Mouse (Mus musculus) adrenal gland, adult 8-10 months (tissue): ENCODE results near the gene 6330409D20Rik. TPM values are rescaled to one million over a fixed set of nuclear protein-coding genes. Genes with fewer than 3 reads are reported as not detected.

Experiments
- DNase-seq: peaks from one replicate; pipeline ENCODE4 v3.0.0; 2022
- total RNA-seq, 4 experiments: library from RNA; stranded (reverse); gene quantifications; 2 replicates each; pipeline ENCODE4 v1.2.4; 2022

The 6330409D20Rik gene
- total RNA-seq, 4 experiments from 2014 or later = not detected

GRCm38 (mm10) chr2:32756674-32757055 lies 15.8 kb upstream of the 6330409D20Rik start:
- no peak for DNase-seq

DNA sequence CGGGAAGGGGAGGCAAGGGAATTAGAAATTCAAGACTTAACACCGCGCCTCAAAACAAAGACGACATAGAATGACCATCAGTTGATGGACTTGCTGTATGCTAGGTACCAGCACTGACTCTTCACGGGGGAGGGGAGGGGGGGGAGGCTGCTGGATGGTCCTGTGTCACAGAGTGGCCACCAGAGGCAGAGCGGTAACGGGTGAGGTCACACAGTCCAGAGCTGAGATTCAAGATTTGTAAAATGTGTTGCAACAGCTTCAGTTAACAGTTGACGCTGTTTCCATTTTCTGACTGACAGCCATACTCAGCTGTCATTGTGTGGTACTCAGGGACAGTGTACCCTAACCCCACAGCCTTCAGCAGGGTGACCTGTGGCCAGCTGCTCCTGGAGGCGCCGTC lies 11.4 kb upstream of the 6330409D20Rik start:
- no peak for DNase-seq

GRCm38 (mm10) chr2:32751665-32752033 lies 10.8 kb upstream of the 6330409D20Rik start:
- no peak for DNase-seq

- peak; percentile 70 for DNase-seq
Observed at GRCm38 (mm10) chr2:32750887-32751664, 10.3 kb upstream of the 6330409D20Rik start.

DNA sequence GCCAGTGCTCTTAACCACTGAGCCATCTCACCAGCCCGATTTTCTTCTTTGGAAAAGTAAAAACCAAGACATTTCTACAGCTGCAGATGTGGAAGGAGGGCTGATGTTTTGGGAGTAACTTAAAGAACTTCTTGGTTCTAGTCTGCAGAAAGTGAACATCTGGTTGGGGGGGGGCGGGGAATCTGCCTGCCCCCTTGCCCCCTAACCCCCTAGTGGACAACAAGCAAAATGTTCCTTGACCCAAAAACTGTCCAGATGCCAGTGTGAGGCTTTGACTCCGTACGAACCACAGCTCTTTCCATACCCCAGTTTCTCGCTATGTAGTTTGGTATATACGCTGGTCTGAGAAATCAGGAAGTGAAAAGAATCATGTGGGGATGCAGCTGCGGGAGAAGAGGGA lies 9.4 kb upstream of the 6330409D20Rik start:
- DNase-seq = no peak

DNA sequence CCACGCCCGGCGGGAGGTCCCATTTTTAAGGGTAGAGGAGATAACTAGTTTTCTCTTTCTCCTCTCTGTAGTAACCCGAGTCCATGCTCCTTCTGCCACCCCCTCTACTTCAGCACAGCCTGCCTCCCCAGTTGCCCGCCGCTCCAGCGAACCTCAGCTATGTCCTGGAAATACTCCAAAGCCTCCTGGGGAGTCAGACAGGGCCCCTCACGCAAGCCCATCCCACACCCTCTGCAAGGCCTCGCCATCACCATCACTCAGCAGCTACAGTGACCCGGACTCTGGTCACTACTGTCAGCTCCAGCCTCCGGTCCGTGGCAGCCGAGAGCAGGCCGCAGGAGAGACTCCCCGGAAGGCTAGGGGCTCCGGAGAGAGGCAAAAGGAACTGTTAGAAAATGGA lies 8.3 kb upstream of the 6330409D20Rik start:
- no peak for DNase-seq

DNA sequence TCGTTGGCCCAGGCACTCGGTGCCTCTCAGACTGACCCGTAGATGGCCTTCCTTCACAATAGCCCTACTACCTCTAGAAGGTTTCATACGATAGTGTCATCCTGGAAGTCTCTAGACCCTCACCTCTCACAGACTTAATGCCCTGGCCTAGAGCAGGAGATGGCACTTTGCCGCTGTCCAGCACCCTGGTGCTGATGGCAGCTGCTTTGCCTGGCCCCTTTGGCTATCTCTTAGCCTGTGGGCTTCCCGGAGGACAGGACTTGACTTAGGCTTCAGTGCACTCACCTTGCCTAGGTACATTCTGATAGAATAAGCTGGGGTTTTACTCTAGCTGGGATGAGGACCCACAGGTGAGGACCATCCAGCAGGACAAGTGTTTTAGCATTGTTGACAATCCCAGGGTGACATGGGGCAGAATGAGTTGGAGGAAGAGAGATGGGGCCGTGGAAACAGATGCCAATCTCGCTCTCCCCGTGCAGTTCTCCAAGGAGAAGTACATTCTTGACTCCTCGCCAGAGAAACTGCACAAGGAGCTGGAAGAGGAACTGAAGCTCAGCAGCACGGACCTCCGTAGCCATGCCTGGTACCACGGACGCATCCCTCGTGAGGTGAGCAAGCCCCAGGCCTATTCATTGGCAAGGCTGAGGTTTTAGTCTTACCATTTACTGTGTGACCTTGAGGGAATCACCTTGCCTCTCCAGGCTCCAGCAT lies 3.6 kb upstream of the 6330409D20Rik start:
- no peak for DNase-seq

DNA sequence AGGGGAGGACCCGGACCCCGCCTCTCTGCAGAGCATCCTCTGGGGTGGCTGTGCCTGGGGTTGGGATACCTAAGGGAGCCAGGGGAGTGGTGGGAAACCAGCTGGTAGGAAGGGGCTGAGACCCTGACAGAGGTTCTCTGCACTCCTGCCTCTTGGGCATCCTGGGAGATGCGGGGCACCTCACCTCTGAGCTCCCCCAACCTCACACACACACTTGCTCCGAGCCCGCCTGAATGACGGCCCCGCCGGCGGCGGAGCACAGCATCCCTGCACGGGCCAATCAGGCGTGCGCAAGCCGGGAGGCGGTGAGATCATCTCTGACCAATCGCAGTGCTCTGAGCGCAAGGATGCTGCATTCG lies 1.3 kb upstream of the 6330409D20Rik start:
- no peak for DNase-seq

DNA sequence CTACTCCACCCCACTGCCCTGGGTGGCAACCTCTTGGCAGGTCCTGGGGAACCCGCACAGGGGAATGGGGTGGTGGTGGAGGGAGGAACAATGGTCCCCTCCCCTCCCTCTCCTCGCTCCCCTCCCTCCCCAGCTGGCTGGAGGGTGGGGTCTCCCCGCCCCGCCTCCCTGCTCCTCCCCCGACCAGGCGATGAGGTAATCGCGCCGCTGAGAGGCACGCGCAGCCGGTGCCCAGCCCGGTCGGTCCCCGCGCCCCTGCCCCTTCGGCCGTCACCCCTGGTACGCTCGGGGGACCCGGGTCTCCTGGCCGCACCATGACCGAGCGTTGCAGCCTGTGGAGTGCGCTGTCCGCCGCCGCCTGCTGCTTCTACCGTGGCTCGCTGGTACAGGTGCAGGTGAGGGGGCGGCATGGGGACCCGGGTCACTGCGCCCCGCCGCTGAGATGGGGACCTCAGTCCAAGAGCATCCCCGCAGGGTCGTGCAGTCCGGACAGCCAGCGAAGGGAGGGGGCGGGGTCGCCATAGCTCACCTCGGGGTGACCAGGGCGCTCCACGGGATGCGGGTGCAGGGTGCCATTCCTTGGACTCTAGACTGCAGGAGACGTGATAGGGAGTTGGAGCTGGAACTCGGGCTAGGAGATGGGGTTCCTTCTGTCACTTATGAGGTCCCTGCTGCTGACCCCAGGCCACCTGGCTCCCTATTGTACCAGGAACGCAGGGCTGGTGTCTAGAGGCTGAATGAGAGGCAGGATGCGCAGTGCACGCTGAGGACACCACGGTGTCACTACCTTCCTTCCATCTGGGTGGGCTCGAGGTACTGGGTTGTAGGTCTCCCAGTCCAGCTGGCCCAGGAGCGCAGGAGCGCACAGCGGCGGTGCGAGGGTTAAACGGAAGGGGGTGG lies 707 bp upstream of the 6330409D20Rik start:
- DNase-seq = no peak

GRCm38 (mm10) chr2:32739311-32739710 lies 1.5 kb downstream of the 6330409D20Rik start:
- DNase-seq = no peak

GRCm38 (mm10) chr2:32737008-32737407 lies 3.8 kb downstream of the 6330409D20Rik start:
- DNase-seq = no peak

DNA sequence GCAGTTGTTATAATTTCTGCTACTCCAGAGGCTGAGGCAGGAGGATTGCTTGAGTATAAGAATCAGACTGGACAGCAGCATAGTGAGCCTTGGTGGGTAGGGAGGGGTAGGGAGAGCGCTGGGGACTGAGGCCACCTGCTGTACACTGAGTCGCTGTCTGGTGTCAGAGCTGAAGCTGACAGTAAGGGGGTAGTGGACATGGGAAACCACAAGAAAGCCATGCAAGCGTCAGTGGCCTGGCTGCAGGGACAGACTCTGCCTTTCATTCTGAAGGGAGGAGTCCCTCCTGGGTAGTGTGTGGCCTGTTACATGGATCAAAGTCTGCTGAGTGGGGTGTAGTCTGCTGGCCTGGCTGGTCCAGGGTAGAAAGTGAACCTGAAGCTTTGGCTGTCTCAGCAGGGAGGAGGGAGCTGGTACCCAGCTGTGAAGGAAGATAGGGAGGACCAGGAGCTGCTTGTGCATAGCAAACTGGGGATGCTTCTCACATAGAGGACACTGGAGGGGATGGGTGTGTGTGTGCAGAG lies 4.4 kb downstream of the 6330409D20Rik start:
- DNase-seq = no peak

GRCm38 (mm10) chr2:32734933-32735332 lies 5.9 kb downstream of the 6330409D20Rik start:
- no peak for DNase-seq

DNA sequence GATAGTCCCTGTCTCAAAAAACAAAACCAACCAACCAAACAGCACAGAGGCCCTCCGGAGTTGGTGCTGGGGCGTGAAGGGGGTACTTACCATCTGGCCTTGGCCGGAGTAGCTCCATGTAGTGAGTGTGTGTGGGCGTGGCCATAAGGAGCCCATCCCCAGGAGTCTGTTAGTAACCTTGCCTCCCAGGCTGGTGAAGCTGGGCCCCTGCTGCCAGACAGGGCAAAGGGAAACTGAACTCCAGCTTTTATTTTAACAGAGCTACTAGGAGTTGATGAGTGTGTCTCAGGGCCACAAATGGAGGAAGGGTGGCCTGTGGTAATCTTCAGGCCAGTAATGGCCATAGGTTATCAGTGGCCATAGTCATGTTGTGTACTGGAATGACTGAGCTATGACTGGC lies 6.3 kb downstream of the 6330409D20Rik start:
- no peak for DNase-seq

- no peak for DNase-seq
Observed at GRCm38 (mm10) chr2:32732695-32733094, 8.1 kb downstream of the 6330409D20Rik start.

GRCm38 (mm10) chr2:32731911-32732310 lies 8.9 kb downstream of the 6330409D20Rik start:
- no peak for DNase-seq

GRCm38 (mm10) chr2:32730854-32731253 lies 10.0 kb downstream of the 6330409D20Rik start:
- DNase-seq = no peak

- no peak for DNase-seq
Observed at GRCm38 (mm10) chr2:32729547-32729946, 11.3 kb downstream of the 6330409D20Rik start.

DNA sequence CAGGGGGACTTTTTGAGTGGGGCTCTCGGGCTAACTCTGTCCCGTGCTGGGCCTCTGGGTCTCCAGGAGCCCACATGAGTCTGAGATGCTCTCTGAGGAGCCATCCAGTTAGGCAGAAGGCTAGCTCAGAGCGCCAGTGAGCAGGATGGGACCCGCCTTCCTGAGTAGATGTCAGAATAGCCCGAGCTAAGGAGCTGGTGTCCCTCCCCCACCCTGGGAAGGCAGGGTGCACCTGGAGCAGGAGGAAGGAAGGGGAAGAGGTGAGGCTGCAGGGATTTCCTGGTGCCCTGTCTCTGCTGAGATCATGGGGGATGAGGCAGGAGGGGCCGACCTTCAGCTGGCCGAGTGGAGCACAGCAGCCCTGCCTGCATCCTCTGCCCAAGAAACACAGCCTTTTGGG lies 12.4 kb downstream of the 6330409D20Rik start:
- peak; percentile 60 for DNase-seq

DNA sequence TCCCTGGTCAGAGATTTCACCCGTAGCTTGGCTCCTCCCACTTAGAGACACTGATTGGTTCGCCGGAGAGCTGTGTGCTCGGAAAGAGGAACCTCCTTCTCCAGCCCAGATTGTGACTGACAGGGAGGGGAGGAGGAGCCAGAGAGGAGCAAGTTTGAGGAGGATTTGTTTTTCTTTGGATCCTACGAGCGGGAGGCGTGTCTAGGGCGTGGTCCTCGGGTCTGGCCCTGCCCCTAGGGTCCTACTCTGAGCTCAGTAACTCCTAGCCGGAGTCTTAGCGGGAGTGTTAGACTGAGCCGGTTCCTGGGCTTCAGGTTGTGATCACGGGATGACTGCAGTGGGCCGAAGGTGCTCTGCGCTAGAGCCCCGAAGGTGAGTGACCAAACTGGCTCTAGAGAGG lies 13.4 kb downstream of the 6330409D20Rik start:
- DNase-seq = peak; percentile 95

GRCm38 (mm10) chr2:32724832-32725790 lies 15.7 kb downstream of the 6330409D20Rik start:
- DNase-seq = no peak

GRCm38 (mm10) chr2:32724149-32724548 lies 16.7 kb downstream of the 6330409D20Rik start:
- DNase-seq = no peak
